Mouse (Mus musculus) MEL (cell line): ENCODE measurements at regions not wholly inside any gene's neighbourhood (a gene's known extent, or its start where the extent isn't known, plus 50 kb on each side); places are given as distances from the start of the nearest gene placed in this dataset.
"Not testable (repeated sequence)": the region's sequence is repeated elsewhere in the genome, so short reads cannot be mapped to it uniquely, and the experiment has no call there.

Experiments
- DNase-seq: peaks from one replicate; pipeline ENCODE4 v3.0.0; 2011; ENCODE audit warnings: low read depth, low spot score
- H3K27ac ChIP-seq: 2 replicates; pipeline ENCODE4 v1.5.1; 2012; ENCODE audit warnings: low read depth, mild to moderate bottlenecking, control low read depth, low read length, moderate library complexity; ENCODE audit not compliant: control insufficient read depth
- H3K27me3 ChIP-seq, 2 experiments: fragments of 150-350 bp in 1 of 2; sonication (generic) in 1 of 2; 2 replicates each; pipeline ENCODE4 v1.6.1; 2012; ENCODE audit warnings: low read length in 2 of 2, mild to moderate bottlenecking in 2 of 2, improper control_type of control experiment in 1 of 2, moderate library complexity in 1 of 2; ENCODE audit not compliant: insufficient read depth in 2 of 2, control insufficient read depth in 1 of 2
- H3K36me3 ChIP-seq, 2 experiments: 2 replicates each; pipeline ENCODE4 v1.6.1; 2012 to 2014; ENCODE audit warnings: low read length in 2 of 2, improper control_type of control experiment in 1 of 2, inconsistent platforms in 1 of 2, mild to moderate bottlenecking in 1 of 2; ENCODE audit not compliant: insufficient read depth in 2 of 2, control insufficient read depth in 1 of 2
- H3K4me1 ChIP-seq, 2 experiments: fragments of 150-350 bp in 1 of 2; sonication (generic) in 1 of 2; 2 replicates each; pipeline ENCODE4 v1.6.1; 2012; ENCODE audit warnings: low read length in 2 of 2, improper control_type of control experiment in 1 of 2, mild to moderate bottlenecking in 1 of 2; ENCODE audit not compliant: insufficient read depth in 2 of 2, control insufficient read depth in 1 of 2
- H3K4me3 ChIP-seq, 2 experiments: fragments of 150-350 bp in 1 of 2; sonication (generic) in 1 of 2; 2 replicates each; pipeline ENCODE4 v1.5.1; 2012; ENCODE audit warnings: low read depth in 2 of 2, low read length in 2 of 2, mild to moderate bottlenecking in 2 of 2, moderate library complexity in 2 of 2, control low read depth in 1 of 2, improper control_type of control experiment in 1 of 2; ENCODE audit not compliant: control insufficient read depth in 1 of 2, insufficient read depth in 1 of 2
- H3K79me2 ChIP-seq: 2 replicates; pipeline ENCODE4 v1.6.1; 2012; ENCODE audit warnings: mild to moderate bottlenecking, low read length, moderate library complexity; ENCODE audit not compliant: control insufficient read depth, poor library complexity, insufficient read depth
- H3K9ac ChIP-seq: 2 replicates; pipeline ENCODE4 v1.6.1; 2012; ENCODE audit warnings: low read depth, mild to moderate bottlenecking, control low read depth, low read length, moderate library complexity; ENCODE audit not compliant: control insufficient read depth, poor library complexity, severe bottlenecking
- H3K9me3 ChIP-seq: fragments of 150-350 bp; sonication (generic); replicated peaks from 2 replicates; pipeline ENCODE4 v1.6.1; 2012; ENCODE audit warnings: mild to moderate bottlenecking, low read length, improper control_type of control experiment, moderate library complexity; ENCODE audit not compliant: insufficient read depth
- CTCF ChIP-seq, 3 experiments: IDR thresholded peaks in 2 of 3; conservative IDR thresholded peaks in 1 of 3; 2 replicates each; pipeline ENCODE4 v1.5.1; 2011 to 2012; ENCODE audit warnings: low read length in 3 of 3, low read depth in 2 of 3, mild to moderate bottlenecking in 2 of 3, improper control_type of control experiment in 1 of 3, inconsistent platforms in 1 of 3, mixed read lengths in 1 of 3, moderate library complexity in 1 of 3; ENCODE audit not compliant: control insufficient read depth in 1 of 3, insufficient read depth in 1 of 3, poor library complexity in 1 of 3, severe bottlenecking in 1 of 3
- ELF1 ChIP-seq: IDR thresholded peaks from 2 replicates; pipeline ENCODE4 v1.6.1; 2014; ENCODE audit warnings: low read depth, mild to moderate bottlenecking, inconsistent platforms, low read length, improper control_type of control experiment, moderate library complexity
- GABPA ChIP-seq: IDR thresholded peaks from 2 replicates; pipeline ENCODE4 v1.6.1; 2012; ENCODE audit warnings: low read depth, mild to moderate bottlenecking, inconsistent platforms, low read length, improper control_type of control experiment, moderate library complexity
- JUND ChIP-seq: IDR thresholded peaks from 2 replicates; pipeline ENCODE4 v1.6.1; 2011; ENCODE audit warnings: low read depth, mild to moderate bottlenecking, improper control_type of control experiment, low read length
- MAFK ChIP-seq: IDR thresholded peaks from 2 replicates; pipeline ENCODE4 v1.6.1; 2011; ENCODE audit warnings: low read depth, mild to moderate bottlenecking, low read length, improper control_type of control experiment, borderline replicate concordance
- MAZ ChIP-seq: IDR thresholded peaks from 2 replicates; pipeline ENCODE4 v1.6.1; 2012; ENCODE audit warnings: low read depth, mild to moderate bottlenecking, inconsistent platforms, low read length, improper control_type of control experiment
- MXI1 ChIP-seq: IDR thresholded peaks from 2 replicates; pipeline ENCODE4 v1.6.1; 2011; ENCODE audit warnings: mild to moderate bottlenecking, low read depth, low read length, improper control_type of control experiment
- RAD21 ChIP-seq: IDR thresholded peaks from 2 replicates; pipeline ENCODE4 v1.6.1; 2011; ENCODE audit warnings: mild to moderate bottlenecking, low read depth, low read length, improper control_type of control experiment
- SIN3A ChIP-seq: IDR thresholded peaks from 2 replicates; pipeline ENCODE4 v1.6.1; 2012; ENCODE audit warnings: low read length, improper control_type of control experiment, inconsistent platforms
- SMC3 ChIP-seq: IDR thresholded peaks from 2 replicates; pipeline ENCODE4 v1.6.1; 2011; ENCODE audit warnings: low read depth, low read length, improper control_type of control experiment
- TCF12 ChIP-seq: IDR thresholded peaks from 2 replicates; pipeline ENCODE4 v1.6.1; 2014; ENCODE audit warnings: low read depth, mild to moderate bottlenecking, inconsistent platforms, low read length, improper control_type of control experiment, moderate library complexity
- USF2 ChIP-seq, 2 experiments: IDR thresholded peaks; 2 replicates each; pipeline ENCODE4 v1.6.1; 2011 to 2012; ENCODE audit warnings: improper control_type of control experiment in 2 of 2, low read length in 2 of 2, borderline replicate concordance in 1 of 2, inconsistent platforms in 1 of 2, low read depth in 1 of 2, mild to moderate bottlenecking in 1 of 2; ENCODE audit not compliant: insufficient read depth in 1 of 2
- ZC3H11A ChIP-seq: IDR thresholded peaks from 2 replicates; pipeline ENCODE4 v1.6.1; 2012; ENCODE audit warnings: low read depth, mild to moderate bottlenecking, inconsistent platforms, low read length, improper control_type of control experiment
- ZMIZ1 ChIP-seq: IDR thresholded peaks from 2 replicates; pipeline ENCODE4 v1.6.1; 2012; ENCODE audit warnings: low read depth, mild to moderate bottlenecking, inconsistent platforms, low read length, improper control_type of control experiment, moderate library complexity

DNA sequence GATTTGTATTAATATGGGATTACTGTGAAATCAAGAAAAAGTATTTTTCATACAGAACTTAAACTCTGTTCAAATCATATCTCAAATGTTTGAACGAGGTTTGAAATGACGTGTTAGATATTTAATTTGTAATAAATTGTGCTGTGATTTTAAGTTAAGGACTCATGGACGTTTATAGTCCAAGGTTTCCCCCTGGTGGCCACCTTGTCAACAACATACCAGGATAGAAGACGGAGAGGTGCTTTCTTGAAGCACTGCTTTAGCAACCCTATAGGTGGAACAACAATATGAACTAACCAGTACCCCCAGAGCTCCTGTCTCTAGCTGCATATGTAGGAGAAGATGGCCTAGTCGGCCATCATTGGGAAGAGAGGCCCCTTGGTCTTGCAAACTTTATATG is 517.8 kb upstream of the Adamts5 start:
- DNase-seq = peak; percentile 21
- not testable (repeated sequence) for H3K27ac ChIP-seq, H3K9me3 ChIP-seq, H3K27me3 ChIP-seq, H3K4me3 ChIP-seq, H3K36me3 ChIP-seq, H3K9ac ChIP-seq, H3K79me2 ChIP-seq, H3K4me1 ChIP-seq
- peak in 2 of 3 experiments; percentile 15 to 34; a peak in 2 of 6 replicates for TF ChIP-seq CTCF (IDR thresholded peaks at IDR 0.05 in 2 of 3, conservative IDR thresholded peaks at IDR 0.05 in 1 of 3; ENCODE audit: control insufficient read depth in 1 of 3, insufficient read depth in 1 of 3, low read depth in 2 of 3, low read length in 3 of 3, poor library complexity in 1 of 3, severe bottlenecking in 1 of 3)
- TF ChIP-seq ZC3H11A = peak; percentile 30
- TF ChIP-seq SMC3 = peak; percentile 49
- peak; percentile 43 for TF ChIP-seq RAD21

DNA sequence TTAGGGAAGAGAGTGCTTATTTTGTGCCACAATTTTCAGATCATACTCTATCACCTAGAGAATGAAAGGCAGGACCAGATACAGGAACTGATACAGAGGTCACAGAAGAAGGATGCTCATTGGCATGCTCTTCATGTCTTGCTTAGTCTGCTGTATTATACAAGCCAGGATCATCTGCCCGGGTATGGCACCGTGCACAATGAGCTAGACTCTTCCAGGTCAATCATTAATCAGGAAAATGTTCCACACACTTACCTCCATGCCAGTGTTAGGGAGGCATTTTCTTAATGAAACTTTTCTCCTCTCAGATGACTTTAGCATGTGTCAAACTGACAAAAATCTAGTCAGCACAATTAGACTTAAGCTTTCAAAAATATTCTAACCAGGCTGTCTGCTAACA is 502.7 kb upstream of the Adamts5 start:
- Histone ChIP-seq H3K4me3 (no peak overlapping the region), H3K9ac (no peak overlapping the region), H3K79me2 (no peaks in the 10 kb centered on the region), H3K4me1 (no peaks in the 10 kb centered on the region), H3K36me3 (no peaks in the 10 kb centered on the region), H3K9me3 (no peaks in the 10 kb centered on the region), H3K27me3 (no peaks in the 10 kb centered on the region), H3K27ac (no peak overlapping the region)
- no peak for TF ChIP-seq USF2 (IDR thresholded peaks at IDR 0.05; ENCODE audit: borderline replicate concordance in 1 of 2, insufficient read depth in 1 of 2, low read depth in 1 of 2, low read length in 2 of 2)
- TF ChIP-seq MXI1 = no peak
- TF ChIP-seq TCF12 = no peak
- TF ChIP-seq MAZ = no peak
- TF ChIP-seq MAFK = no peak
- no peak for TF ChIP-seq JUND
- no peak for TF ChIP-seq GABPA
- TF ChIP-seq ZMIZ1 = no peak
- DNase-seq = no peak

DNA sequence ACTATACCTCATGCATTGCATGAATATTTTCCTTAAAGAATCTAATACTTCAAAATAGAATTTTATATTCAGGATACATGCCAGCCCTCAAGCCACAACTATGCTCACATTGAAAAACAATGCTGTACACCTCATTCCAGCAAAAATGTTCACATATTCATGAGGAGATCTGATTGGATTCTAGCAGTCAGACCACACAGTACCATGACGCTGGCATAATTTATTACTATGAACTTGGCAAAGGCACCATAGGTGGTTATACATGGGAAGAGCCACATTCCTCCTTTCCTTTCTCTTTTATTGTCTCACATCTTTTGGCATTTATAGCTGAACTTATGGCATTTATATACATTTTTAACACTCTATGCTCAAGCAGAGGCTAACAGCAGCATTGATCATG is 499.8 kb upstream of the Adamts5 start:
- Histone ChIP-seq H3K36me3 (no peaks in the 10 kb centered on the region), H3K79me2 (no peaks in the 10 kb centered on the region), H3K27ac (no peak overlapping the region), H3K9ac (no peak overlapping the region), H3K4me1 (no peaks in the 10 kb centered on the region), H3K9me3 (no peaks in the 10 kb centered on the region), H3K27me3 (no peaks in the 10 kb centered on the region), H3K4me3 (no peak overlapping the region)
- DNase-seq = no peak
- TF ChIP-seq RAD21 (no peak), ELF1 (no peak), SIN3A (no peak)
